Mouse (Mus musculus) CH12.LX (cell line): Measurements from ENCODE around the gene Cryge.

ENCODE experiments used
- CHD2 ChIP-seq: IDR thresholded peaks from 2 replicates; pipeline ENCODE4 v1.6.1; 2011; ENCODE audit warnings: low read length, improper control_type of control experiment
- CTCF ChIP-seq, 2 experiments: IDR thresholded peaks in 1 of 2; conservative IDR thresholded peaks in 1 of 2; 2 replicates each; pipeline ENCODE4 v1.5.1; 2011 to 2012; ENCODE audit warnings: low read depth in 2 of 2, low read length in 2 of 2, improper control_type of control experiment in 1 of 2, inconsistent platforms in 1 of 2, mild to moderate bottlenecking in 1 of 2, moderate library complexity in 1 of 2
- HCFC1 ChIP-seq: IDR thresholded peaks from 2 replicates; pipeline ENCODE4 v1.6.1; 2012; ENCODE audit warnings: low read depth, mild to moderate bottlenecking, inconsistent platforms, low read length, improper control_type of control experiment
- JUN ChIP-seq: IDR thresholded peaks from 2 replicates; pipeline ENCODE4 v1.6.1; 2011; ENCODE audit warnings: low read depth, mild to moderate bottlenecking, low read length, improper control_type of control experiment, moderate library complexity; ENCODE audit not compliant: insufficient read depth
- POLR2A ChIP-seq: IDR thresholded peaks from 2 replicates; pipeline ENCODE4 v1.6.1; 2011; ENCODE audit warnings: low read depth, mild to moderate bottlenecking, improper control_type of control experiment, low read length
- SIN3A ChIP-seq: IDR thresholded peaks from 2 replicates; pipeline ENCODE4 v1.6.1; 2012; ENCODE audit warnings: low read length, improper control_type of control experiment, inconsistent platforms
- SMC3 ChIP-seq: IDR thresholded peaks from 2 replicates; pipeline ENCODE4 v1.6.1; 2011; ENCODE audit warnings: low read depth, low read length, improper control_type of control experiment
- TBP ChIP-seq: conservative IDR thresholded peaks from 2 replicates; pipeline ENCODE4 v1.6.1; 2011; ENCODE audit warnings: low read depth, low read length, improper control_type of control experiment
- TCF12 ChIP-seq: IDR thresholded peaks from 2 replicates; pipeline ENCODE4 v1.6.1; 2014; ENCODE audit warnings: low read depth, mild to moderate bottlenecking, inconsistent platforms, low read length, improper control_type of control experiment
- UBTF ChIP-seq: IDR thresholded peaks from 2 replicates; pipeline ENCODE4 v1.6.1; 2012; ENCODE audit warnings: low read depth, mild to moderate bottlenecking, inconsistent platforms, low read length, improper control_type of control experiment, moderate library complexity
- ZC3H11A ChIP-seq: IDR thresholded peaks from 2 replicates; pipeline ENCODE4 v1.6.1; 2012; ENCODE audit warnings: low read depth, mild to moderate bottlenecking, inconsistent platforms, low read length, improper control_type of control experiment
- ZNF384 ChIP-seq: IDR thresholded peaks from 2 replicates; pipeline ENCODE4 v1.6.1; 2012; ENCODE audit warnings: low read depth, low read length, improper control_type of control experiment, inconsistent platforms

- TF ChIP-seq CTCF (conservative IDR thresholded peaks at IDR 0.05 in 1 of 2, IDR thresholded peaks at IDR 0.05 in 1 of 2; ENCODE audit: low read depth in 2 of 2, low read length in 2 of 2) (peak; percentile 52 to 83), UBTF (no peak), SMC3 (peak; percentile 47; the same call in 1 of the 2 replicates), TBP (no peak), TCF12 (no peak), ZC3H11A (no peak), SIN3A (no peak), POLR2A (no peak), CHD2 (no peak), ZNF384 (no peak), HCFC1 (no peak), JUN (no peak)
Measured at GRCm38 (mm10) chr1:65046401-65047109, 4.4 kb downstream of the Cryge start.
